Mouse (Mus musculus): ENCODE results near the gene Prss48. TPM values are rescaled to one million over a fixed set of nuclear protein-coding genes. Genes with fewer than 3 reads are reported as not detected.

Gene Prss48
- not detected for polyA plus RNA-seq (2017; shearing (Covaris generic))

DNA sequence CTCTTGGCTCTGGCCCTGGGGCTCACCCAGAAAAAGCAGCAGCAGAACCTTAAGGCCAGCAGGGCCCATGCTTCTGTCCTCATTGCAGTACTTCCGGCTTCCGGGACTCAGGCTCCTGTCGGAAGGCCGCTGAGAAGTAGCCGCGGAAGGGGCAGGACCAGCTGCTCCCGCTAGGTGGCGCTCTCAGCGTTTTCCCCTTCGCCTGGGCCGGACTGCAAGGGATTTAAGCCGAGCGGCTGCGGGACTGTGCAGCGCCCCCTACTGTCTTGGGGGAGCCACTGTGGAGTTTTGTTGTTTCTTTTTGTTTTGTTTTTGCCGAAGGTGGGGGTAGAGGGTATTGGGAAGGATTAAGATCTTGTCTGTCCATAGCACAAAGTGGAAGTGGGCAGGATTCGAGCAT is at the start of gene Prss48:
Prss48 (minus strand) TSS at position 69 of the 400 bp plus-strand sequence.

DNA sequence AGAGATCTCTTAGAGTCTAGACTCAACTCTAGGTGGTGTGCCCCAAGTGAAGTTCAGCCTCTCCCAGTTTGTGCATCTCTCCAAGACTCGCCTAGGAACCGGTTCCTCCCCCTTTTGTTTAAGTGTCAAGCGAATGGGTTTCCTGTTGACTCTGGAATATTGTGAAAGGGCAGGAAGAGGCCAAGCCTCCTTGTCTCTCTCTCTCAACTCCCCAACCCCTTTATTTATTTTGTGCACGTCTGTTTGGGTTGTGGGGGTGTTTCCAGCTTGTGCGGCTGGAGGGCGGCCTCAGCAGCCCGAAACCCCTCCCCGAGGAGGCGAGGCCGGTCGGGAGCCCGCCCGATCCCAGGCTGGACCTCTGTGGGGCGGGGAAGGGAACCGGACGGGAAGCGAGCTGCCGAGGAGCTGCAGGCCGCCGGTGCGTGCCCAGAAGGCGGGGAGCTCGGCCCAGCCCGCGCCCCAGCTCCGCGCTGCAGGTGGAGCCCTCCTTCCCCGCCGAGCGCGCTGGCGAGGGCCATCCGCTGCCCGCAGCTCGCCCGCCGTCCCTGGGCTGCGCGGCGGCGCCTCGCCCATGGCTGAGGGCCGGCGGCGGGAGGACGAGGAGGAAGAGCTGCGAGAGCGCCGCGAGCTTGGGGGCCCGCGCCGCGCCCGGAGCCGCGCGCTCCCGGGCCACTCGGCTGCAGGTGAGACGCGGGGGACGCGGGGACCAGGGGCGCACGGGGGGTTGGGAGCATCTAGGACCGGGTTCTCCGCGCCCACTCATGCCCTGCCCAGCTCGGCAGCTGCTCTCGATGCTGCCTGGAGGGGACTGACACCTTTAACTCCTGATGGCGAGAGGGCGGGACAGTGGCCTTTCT is 31.3 kb downstream of the Prss48 start, which contains the start of gene Sh3d19:
Sh3d19 (plus strand) TSS at position 368 of the 857 bp plus-strand sequence.

Other genes with a start within 250 kb of the Prss48 start
- 4.3 TPM for gene Fam160a1, start 185.2 kb downstream of the Prss48 start, polyA plus RNA-seq (2017; shearing (Covaris generic))
- gene Glt28d2, start 115.0 kb downstream of the Prss48 start, polyA plus RNA-seq (2017; shearing (Covaris generic)): 1.4 TPM
- gene Gm37240, start 115.0 kb downstream of the Prss48 start, polyA plus RNA-seq (2017; shearing (Covaris generic)): 5.6 TPM
- gene Sh3d19, start 31.4 kb downstream of the Prss48 start, polyA plus RNA-seq (2017; shearing (Covaris generic)): 1.3 TPM
- gene Rps3a1, start 140.2 kb upstream of the Prss48 start, polyA plus RNA-seq (2017; shearing (Covaris generic)): 1,013 TPM
- 14.8 TPM for gene Lrba, start 222.2 kb upstream of the Prss48 start, polyA plus RNA-seq (2017; shearing (Covaris generic))